Mouse (Mus musculus) liver, adult 10 weeks (tissue): ENCODE measurements around the gene Ddx47. TPM values are rescaled to one million over a fixed set of nuclear protein-coding genes. Genes with fewer than 3 reads are reported as not detected.

Experiments used
- polyA plus RNA-seq: library from polyadenylated mRNA; stranded (reverse); fragments of 350-450 nt; fragmentation: Illumina TruSeq; extraction: RNeasy Lipid Tissue Mini Kit (QIAGEN cat#74804); gene quantifications from one replicate; pipeline ENCODE4 v1.2.3, GENCODE M21; 2014; ENCODE audit warnings: low read depth, low replicate concordance

Gene Ddx47
- polyA plus RNA-seq = 73.3 TPM

GRCm38 (mm10) chr6:135011048-135011733 lies at the start of gene Ddx47:
TSS of gene Ddx47 (plus strand) at chr6:135011612.

GRCm38 (mm10) chr6:134981231-134982062 lies 30.0 kb upstream of the Ddx47 start, which contains the start of gene Apold1:
TSS of gene Apold1 (plus strand) at chr6:134981718.

GRCm38 (mm10) chr6:135065236-135065957 lies 54.0 kb downstream of the Ddx47 start, which contains the start of gene Gprc5a:
TSS of gene Gprc5a (plus strand) at chr6:135065651.

Other genes with a start within 250 kb of the Ddx47 start
- 50.8 TPM for gene Dusp16, start 219.0 kb upstream of the Ddx47 start, polyA plus RNA-seq
- 40.4 TPM for gene Crebl2, start 181.5 kb upstream of the Ddx47 start, polyA plus RNA-seq
- 1.1 TPM for gene Gpr19, start 113.0 kb upstream of the Ddx47 start, polyA plus RNA-seq
- 32.6 TPM for gene Cdkn1b, start 91.2 kb upstream of the Ddx47 start, polyA plus RNA-seq
- 1.2 TPM for gene Apold1, start 29.9 kb upstream of the Ddx47 start, polyA plus RNA-seq
- gene Gprc5a, start 54.0 kb downstream of the Ddx47 start, polyA plus RNA-seq = not detected
- not detected for gene Gprc5d, start 106.7 kb downstream of the Ddx47 start, polyA plus RNA-seq
- 10.6 TPM for gene Fam234b, start 186.4 kb downstream of the Ddx47 start, polyA plus RNA-seq
- 182 TPM for gene Hebp1, start 186.4 kb downstream of the Ddx47 start, polyA plus RNA-seq
- not detected for gene Gsg1, start 242.7 kb downstream of the Ddx47 start, polyA plus RNA-seq